Mouse (Mus musculus) lung, postnatal 36 days (tissue): Measurements from ENCODE around the gene Sptlc3.
A peak's percentile ranks its signal among the peaks of the same experiment; 100 is the strongest.

Experiments used
- DNase-seq: peaks from one replicate; pipeline ENCODE4 v3.0.0; 2022; ENCODE audit warnings: mixed read lengths

The Sptlc3 gene

DNA sequence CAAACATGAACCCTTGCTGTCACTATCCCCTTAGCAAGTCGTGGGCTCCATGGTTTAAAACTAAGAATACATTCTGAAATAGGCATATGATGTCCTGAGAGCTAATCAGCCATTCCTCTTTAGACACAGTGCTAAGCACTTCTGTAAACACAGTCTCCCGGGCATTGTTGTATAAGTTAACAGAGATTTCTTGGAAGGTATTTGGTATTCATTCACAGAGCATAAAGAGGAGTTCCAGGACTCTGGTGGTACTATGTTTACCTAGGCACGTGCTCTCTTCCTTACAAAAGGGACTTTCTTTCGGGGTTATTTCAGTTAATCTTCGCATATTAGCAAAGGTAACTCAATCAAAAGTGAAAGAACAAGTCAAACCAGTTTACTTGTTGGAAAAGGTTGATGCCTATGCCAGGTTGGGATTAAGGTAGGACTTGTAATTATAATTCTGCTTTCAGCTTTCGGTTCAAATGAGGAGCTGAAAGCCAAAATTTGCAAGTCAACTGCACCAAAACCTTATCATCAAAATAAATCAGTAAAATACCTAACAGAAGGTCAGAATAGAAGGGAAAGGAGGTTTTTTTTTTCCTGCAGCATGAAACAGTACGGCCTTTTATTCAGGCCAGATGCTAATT is 148.2 kb downstream of the Sptlc3 start:
- DNase-seq: no peak

DNA sequence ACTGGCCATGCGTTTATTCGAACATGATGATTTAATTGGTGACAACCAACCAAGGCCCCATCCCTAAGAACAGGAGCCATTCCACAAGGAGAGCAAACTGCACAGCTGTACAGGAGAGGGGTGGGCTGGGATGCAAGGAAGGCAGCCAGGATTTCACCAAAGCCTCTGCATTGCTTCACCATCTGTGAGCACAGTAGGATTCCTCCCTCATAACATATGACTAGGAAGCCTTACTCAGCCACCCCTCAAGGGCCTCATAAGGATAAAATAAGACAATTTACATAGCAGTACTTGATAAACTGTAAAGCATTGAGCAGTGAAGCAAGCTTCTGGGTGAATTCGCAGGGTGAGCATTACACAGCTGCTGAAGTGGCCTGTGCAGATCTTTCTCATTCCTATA is 155.8 kb downstream of the Sptlc3 start:
- no peak for DNase-seq

DNA sequence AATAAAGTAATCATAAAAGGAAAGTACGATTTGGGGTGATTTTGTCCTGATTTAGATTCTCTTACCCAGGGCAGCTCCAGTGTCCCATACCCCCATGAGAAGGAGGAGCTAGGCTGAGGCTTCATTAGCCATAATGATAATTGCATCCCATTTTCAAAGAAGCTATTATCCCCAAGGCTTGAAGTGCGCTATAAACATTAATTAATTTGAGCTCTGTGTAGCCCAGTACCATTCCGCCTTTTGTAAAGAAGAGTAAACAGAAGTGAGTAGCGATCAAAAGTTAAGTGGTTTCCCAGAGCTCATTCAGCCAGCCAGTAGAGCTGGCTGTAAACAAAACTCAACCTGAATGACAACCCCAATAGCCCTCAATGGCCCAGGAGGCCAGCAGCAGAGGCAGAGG is 163.0 kb downstream of the Sptlc3 start:
- peak; percentile 11 for DNase-seq

DNA sequence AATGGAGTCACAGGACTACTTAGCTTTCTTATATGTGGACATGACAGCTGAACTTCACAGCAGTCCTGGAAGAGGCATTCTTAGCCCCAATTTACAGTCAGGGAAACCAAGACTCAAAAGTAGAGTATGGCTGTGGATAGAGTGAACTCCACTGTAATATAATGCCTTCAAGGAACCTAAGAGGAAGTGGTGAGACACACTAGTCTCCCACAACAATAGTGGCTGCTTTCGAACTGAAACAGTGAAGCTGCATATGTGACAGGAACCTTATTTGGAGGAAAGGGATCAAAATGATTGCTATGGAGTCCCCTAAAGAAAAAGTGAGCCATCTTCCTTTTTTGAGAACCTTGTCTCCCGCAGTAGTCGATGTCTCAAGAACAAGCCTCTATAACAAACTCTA is 178.1 kb downstream of the Sptlc3 start:
- DNase-seq: no peak

DNA sequence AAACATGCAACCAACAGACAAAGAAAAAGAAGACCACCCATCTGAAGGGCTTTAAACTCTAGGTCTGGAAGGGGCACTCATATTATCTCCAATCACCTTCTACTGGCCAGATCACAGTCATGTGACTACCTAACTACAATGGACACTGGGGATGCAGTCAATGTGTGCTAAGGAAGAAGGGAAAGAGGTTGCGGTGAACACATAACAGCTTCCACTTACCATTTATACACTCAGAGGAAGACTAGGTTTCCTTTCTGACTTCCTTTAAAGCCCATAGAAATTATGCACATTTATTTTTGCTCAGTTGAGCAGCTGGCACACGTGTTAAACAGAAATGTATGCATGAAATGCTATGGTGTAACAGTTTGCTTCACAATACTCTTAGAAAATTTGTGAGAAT is 178.7 kb downstream of the Sptlc3 start:
- DNase-seq: no peak

DNA sequence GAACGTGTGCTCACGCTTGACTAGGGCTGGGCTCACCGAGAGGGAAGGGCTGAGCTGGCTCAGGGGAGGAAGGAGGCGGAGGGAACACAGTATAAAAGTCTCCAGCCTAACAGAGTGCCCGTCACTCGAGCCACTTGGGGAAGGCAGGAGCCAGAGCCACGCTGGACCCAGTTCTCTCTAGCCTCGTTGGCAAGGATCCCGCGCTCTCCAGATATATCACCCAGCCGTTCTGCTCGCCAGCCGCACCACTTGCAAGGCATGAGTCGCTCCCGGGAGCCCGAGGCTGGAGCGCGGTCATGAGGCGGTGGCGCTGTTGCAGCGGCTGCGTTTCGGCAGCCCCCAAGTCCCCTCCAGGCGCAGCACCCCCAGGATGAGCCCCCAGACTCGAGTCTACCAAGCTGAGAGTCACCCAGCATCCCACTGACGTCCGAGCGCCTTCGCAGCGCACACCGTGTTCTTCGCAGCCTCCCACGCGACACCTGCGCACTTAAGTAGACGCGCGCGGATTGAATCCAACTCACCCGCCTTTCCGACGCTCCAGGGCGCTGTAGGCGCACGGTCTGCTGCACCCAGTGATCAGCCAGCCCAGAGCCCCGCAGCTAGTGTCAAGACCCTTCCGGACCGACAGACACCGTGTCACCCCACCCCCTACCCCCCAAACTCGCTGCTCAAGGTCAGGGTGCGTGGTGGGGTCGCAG is 183.5 kb downstream of the Sptlc3 start:
- peak; percentile 83 for DNase-seq

DNA sequence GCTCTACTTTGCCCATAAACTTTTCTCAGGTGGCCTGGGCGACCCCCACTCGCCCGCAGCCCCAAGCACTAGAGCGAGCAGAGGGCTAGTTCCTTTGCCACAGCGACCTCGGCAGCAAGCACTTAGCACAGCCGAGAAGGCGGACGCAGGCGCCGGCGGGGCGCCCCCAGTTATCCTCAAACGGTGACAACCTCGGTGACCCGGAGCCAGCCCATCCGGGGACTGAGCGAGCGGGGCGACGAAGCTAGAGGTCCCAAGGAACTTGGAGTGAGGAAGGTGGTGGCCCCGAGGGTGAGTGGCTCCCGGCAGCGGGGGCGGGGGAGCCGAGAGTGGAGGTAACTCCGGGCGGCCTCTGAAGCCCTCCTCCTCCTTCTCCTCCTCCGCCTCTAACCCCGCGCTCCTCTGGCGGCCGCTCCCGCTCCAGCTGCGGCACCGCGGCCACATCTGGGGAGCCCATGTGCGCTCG is 184.1 kb downstream of the Sptlc3 start, which contains the start of gene Ism1:
Gene Ism1, plus strand, starts transcription at position 370 of the 466 bp plus-strand sequence.
- peak; percentile 15 for DNase-seq

DNA sequence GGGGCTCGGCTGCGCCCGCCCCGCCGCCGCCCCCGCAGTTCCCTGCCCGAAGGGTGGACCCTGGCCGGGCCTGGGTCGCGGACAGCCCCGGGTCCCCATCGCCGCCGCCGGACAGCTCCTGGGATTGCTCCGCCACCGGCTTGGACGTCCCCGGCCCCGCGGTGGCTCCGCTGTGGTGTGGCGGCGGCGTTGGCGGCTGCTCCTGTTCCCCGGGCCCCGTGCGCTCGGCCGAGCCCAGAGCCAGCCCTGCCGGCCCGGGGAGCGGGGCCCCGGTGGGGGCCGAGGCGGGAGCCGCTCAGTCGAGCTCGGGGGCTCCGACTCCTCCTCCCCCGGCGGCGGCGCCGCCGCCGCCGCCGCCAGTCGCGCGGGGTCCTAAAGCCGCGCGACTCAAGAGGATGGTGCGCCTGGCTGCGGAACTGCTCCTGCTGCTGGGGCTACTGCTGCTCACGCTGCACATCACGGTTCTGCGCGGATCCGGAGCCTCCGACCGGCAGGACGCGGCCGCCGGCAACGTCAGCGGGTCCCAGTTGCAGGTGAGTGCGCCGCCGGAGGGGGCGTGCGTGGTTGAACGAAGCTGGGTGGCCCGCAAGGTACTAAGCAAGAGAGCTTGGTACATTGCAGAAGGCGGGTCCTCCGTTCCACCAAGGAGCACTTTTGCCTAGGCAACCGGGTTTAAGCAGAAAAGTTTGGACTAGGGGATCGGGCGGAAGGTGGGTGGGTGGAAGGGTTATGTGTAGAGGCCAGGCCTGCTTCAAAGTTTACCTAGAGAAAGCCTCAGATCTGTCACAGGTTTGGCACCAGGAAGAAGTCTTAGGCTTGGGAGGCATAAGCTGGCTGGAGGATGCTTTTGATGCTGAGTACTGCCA is 184.8 kb downstream of the Sptlc3 start:
- peak; percentile 35 for DNase-seq

DNA sequence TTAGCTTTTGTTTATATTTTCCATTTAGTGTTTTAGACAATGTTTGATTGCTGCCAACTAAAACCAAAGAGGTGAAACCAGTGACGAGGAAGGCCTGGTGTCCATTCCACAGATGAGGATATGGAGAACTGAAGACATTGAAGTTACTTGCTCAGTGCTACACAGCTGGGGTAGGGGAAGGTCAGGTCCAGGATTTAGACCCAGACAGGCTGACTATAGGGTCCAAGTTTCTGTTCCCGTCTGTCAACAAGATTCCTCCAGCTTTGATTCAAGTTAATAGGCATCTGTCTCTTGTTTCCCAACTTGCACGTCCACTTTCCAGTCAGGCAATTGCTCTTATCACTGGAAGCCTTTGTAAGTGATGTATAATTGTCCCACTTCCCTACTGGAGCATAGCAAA is 188.8 kb downstream of the Sptlc3 start:
- no peak for DNase-seq
